Mouse (Mus musculus) CD4-positive helper T cell, adult 2 months (primary cell): Measurements from ENCODE around the gene Prpsap1.

Experiments used
- DNase-seq: peaks from one replicate; pipeline ENCODE4 v3.0.0-alpha.2; 2012; ENCODE audit warnings: low read depth, missing footprints, low spot score

The Prpsap1 gene

DNA sequence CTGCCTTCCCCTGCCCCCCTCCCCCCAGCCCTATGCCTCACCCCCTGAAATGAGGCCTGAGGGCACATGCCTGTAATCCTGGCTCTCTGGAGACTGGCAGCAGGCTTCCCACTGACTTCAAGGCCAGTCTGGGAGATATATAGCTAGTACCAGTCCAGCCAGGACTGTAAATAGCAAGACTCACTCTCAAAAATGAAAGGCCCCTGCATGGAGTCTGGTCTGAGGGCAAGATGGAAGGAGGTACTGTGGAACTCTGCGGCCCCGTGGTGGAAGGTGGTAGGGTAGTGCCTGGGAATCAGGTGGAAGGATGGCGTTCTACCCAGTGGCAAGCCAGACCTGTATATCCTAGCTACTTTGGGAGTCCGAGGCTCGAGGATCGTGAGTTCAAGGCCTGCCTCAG is 50.1 kb downstream of the Prpsap1 start:
- no peak for DNase-seq

DNA sequence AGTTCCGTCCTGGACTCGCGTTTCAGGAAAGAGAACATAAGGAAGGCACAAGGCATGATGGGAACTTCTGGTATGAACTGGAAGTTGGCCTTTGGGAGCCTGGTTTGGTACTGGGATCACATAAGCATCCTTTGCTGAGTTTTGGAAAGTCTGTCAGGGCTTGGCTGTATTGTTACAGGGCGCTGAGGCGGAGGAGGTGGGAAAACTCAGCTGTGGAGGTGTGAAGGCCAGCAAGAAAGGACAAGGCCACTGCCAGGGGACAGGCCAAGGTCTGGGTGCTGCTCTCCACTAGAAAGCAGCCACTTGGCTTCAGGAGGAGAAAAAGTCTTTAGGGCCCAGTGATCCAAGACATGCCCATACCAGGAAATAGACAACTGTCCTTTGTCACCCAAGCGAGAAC is 50.7 kb downstream of the Prpsap1 start:
- DNase-seq, result no peak

DNA sequence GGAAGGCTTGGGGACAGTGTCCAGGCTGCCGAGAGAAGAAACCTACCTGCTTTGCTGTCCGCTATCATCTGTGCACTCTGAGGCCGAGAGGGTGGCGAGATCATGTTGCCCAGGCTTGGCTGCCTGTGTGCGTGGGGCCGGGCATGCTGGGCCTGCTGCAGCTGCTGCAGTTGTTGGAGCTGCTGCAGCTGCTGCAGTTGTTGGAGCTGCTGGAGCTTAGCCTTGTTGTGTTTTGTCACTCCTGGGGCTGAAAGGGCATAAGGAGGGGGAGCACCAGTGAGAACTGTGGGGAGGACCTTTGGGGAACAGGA is 51.2 kb downstream of the Prpsap1 start:
- DNase-seq, result no peak

DNA sequence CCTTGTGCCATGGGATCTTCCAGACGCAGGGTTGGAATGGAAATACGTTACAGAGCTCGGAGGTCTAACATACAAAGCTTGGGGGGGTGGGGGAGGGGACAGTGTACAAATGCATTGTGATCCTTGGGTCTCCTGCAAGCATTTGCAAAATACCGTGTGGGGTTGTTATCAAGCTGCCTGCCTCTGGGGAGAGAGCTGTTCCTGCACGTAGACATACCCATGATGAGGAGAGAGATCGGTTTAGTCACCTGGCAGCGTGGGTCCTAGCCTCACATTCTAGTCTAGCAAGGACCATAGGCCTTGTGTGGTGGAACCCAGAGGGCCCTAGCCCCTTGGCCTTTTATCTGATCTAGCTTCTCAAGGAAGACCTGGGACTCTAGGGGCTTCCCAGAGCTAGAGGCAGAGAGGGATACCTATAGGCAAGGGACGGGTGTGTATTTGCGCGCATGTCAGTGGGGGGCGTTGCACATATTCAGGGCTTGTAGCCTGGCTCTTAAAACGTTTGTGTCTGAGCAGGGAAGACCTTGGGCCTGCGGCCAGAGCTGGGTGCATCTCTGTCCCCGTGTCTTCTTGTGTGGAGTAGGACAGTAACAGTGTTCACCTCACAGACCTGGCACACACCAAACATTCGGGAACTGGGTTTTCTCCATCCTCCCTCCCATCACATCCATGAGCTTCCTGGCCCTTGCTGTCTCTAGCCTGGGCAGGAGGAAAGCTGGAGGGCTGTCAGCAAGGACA is 51.7 kb downstream of the Prpsap1 start:
- DNase-seq, result no peak

DNA sequence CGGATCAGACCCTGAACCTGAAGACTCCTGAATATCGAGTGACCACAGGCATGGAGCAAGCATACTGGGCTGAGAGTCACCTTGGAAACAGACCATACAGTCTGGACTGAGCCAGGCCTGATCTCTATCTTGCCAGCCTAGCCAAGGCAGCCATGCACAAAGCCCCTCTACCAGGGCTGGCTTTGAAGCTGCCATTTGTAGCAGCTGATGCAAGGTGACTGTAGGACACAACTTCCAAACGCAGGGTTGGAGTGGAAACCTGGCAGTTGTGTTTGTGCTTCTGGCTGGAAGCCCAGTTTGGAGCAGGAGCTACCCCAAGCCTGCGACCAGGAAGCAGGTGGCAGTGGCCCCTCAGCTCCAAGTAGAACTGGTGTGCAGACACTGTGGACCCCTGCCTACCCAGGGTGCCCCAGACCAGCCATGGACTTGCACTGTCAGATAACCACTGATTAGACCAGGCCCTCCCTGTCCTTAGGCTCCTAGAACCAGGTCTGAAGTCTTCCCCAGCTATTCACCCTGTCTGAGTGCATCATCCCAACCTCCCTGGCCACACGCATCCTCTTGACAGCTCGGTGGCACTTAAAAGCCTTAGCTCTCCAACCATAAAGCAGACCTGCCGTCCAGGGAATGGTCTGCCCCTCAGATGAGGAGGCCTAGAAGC is 53.5 kb downstream of the Prpsap1 start:
- DNase-seq, result no peak

DNA sequence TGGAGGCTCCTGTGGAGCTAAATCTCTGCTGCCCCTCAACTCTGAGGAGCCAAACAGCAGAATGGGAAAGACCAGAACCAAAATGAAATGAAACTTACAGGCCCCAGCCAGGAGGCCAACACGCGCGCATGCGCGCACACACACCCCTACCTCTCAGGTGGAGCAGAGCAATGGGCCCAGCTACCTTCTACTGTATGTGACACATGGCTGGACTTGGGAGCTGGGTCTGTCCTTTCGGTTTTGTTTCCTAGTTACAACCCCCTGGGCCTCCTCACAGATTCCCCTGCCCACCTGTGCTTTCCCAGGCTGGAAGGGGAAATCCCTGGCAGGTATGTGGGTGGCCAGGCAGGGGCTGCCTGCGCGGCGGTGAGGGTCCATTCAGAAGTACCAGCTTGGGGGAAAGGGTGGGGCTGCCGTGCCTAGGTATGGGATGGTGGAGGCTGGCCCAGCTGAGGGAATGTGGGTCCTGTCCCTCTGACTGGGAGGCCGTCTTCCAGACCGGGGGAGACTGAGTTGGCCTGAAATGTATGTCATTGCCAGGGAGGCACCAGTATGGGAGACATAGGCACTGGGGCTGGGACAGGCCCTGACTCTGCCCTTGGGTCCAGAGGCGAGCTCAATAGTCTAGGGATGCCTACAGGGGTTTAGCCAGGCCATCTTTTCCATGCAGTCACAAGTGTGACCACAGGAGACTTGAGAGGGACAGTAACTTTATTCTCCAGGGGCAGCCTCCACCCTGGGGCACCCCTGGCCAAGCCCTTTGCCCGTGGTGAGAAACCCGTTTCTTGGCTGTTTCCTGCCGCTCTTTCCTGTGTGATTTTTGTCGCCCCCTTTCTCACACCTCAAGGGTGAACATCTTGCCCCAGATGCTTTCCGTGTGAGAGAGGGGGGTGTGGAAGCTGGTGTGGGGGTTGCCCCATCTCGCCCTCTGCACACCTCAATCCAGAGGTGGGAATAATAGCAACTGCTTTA is 54.4 kb downstream of the Prpsap1 start:
- DNase-seq, result peak; percentile 71

DNA sequence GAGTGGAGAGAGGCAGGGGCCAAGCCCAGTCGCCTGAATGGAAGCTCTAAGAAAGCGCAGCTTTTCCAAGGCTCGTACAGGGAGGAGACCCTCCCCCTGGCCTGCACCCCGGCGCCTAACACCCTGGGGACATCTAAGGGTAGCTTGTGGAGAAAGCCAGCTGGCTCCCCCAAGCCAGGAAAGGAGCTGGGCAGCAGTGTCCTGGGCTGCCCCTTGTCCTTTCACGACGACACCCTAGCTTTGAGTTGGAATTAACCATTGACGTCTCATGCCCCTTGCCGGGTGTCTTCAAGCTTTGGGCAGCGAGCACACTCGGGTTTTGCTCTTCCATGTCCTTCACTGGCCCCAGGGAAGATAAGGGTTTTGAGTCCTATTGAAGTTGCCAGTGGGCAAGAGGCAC is 56.5 kb downstream of the Prpsap1 start:
- DNase-seq, result no peak

DNA sequence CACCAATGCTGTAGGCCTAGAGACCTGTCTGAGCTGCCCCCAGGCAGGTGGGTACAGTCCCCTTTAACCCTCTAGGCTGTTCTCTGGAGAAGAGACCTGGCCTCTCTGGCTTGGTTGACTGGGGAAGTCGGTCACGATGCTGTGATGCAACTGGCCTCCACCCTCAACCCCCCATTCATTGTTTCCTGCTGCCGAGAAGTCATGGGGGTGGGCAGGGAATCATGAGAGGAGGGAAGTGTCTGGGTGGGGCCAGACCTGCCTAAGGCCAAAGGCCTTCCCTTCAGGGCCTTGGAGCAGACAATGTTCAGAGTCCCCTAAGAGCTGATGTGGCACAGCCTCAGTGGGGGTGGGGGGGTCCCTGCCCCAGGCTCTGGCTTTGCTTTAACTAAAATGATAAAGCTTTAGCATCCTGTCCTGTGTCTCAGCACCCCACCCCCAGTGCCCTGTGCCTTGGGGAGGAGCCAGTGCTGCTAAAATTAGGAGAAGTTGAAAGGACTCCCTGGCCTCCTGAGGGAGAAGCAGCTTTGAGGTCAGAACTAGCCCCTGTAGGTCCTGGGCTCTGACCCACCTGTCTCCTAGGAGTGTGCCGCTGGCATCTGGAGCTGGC is 57.2 kb downstream of the Prpsap1 start:
- peak; percentile 44 for DNase-seq

DNA sequence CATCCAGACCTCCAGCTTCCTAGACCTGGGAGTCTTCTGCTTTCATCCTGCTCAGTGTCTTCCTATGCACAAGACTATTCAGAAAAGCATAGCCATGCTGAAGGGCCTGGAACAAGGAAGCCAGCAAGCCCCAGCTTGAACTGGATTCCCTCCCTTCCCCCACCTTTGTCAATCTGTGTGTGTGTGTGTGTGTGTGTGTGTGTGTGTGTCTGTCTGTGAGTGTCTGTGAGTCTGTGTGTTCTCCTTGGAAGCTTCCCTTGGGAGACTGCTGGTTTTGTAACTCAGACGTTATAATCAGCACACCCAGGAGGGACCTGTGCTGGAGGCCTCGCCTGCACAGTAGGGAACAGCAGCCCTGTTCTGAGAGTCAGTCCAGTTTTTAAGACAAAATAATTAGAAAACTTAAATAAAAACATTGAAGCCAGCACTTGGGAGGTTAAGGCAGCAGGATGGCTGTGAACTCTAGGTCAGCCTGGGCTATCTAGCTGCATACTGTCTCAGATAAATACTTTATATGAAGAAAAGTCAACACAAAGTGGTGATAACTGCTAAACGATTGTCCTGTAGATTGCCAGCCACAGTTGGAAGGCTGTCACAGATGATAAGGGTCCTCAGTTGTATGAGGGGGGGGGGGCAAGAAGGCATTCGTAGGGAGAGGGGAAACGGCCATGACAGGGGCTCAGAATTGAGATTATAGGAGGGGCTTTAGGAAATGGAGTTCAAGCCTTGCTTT is 57.8 kb downstream of the Prpsap1 start:
- no peak for DNase-seq

DNA sequence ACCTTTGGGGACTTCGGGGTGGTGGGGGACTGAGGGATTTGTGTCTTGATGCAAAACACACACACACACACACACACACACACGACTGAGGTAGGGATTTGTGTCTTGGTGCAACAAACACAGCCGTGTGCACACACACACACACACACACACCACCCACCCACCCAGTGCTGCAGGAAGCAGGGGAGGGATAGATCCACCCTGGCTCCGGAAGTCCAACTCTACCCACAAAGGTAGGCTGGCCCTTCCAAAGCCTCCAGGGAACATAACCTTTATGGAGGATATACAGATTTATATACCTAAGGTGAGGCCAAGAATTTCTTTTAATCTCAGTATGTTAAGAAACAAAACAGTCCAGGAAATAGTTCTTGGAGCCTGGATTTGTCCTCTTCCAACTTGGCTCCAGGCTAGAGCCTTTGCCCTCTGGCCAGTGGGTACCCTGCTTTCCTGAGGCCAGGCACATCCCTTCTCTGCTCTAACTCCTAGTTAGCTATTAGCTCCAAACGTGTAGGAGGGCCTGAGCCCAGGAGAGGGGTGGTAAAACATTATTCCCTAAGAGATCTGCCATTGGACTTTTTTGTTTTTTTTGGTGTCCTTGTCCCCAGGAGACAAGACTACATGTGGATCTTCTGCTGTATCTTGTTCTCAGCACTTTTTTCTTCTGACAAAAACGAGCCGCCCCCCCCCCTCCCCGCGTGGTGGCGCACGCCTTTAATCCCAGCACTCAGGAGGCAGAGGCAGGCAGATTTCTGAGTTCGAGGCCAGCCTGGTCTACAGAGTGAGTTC is 58.8 kb downstream of the Prpsap1 start:
- DNase-seq, result peak; percentile 67

DNA sequence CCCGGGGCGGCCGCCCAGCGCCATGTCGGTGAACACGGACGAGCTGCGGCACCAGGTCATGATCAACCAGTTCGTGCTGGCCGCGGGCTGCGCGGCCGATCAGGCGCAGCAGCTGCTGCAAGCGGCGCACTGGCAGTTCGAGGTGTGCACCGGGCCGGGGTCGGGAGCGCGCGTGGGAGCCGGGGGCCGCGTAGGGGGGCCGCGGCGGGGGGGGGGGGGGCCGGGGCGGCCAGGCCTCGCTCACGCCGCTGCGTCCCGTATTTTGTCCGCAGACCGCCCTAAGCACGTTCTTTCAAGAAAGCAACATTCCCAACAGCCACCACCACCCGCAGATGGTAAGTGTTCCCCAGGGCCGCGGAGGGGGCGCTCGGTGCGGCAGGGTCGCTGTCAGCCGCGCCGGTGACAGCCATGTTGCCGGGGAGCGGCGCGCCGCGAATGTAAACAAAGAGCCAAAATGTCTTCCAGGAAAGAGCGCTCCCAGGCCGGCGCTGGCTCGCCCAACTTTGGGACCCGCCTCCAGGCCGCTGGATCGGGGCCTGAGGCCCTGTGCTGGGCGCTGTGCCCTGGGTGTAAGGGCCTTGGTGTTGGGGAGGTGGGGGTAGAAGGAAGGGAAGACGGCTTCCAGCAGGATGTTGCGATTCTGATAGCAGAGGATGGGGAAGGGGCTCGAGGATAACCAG is 59.6 kb downstream of the Prpsap1 start:
- DNase-seq, result peak; percentile 78

DNA sequence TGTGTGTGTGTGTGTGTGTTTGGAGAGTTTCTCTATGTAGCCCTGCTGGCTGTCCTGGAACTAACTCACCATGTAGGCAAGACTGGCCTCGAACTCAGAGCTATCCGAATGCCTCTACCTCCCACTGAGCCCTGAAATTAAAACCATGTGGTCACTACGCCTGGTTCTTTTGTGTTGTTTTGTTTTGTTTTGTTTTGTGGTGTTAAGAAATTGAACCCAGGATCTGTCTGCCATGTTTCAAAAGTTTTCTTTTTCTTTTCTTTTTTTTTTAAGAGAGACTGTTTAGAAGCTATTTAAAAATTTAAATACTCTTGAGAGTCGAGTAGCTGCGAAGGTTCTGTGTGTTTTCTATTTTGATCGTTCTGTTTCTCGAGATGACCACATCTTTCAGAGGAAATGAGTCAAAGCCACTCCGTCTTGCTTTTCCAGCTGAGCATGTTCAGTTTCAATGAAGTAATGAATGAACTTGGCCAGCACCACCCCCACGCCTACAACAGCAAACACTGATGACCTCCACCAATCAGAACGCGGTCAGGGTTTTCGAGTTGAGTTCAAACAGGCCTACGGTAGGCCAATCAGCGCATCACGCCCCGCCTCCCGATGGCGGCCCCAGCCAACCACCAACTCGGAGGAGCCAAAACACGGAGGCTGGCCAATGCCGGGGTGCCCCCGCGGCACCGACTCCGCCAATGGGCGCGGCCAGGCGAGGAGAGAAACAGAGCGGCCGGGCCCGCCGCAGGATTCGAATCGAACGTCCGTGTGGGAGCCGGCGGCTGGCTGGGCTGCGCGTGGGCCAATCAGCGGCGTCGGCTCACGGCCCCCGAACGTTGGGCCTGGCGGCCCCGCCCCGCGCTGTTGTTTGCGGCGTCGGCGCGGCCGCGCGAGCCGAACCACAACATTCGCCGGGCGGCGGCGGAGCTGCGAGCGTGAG is 60.4 kb downstream of the Prpsap1 start, which contains the start of gene Ubald2:
Gene Ubald2, plus strand, starts transcription at position 739 of the 931 bp plus-strand sequence.
- peak; percentile 100 for DNase-seq

DNA sequence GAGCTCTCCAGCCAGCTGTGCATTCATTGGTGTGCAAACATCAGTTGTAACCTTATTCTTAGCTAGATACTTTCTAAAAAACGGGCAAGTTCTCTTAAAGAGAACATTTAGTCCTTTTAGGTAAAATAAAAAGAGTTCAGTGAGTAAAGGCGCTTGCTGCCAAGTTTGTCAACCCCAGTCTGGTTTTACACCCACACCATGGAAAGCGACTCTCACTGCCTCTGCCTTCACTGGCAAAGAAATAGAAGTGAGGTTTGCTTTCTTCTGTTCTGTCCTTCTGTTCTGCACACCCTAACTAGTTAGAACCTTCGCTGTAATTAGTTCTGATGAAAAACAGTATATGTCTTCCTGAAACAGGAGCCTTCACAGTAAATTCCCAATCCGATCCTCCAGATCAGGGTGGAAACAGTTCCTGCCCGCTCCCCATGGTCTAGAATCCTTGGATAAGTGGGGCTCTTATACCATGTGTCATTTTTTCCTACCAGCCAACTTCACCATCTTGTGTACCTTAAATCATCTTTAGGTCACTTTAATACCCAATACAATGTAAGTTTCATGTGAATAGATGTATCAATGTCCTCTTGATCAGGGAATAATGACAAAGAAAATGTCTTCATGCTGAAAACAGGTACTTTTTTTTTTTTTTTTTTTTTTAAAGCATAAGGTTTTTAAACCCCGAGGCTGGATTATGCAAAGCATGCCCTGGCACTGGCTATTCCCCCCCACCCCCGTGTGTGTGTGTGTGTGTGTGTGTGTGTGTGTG is 61.2 kb downstream of the Prpsap1 start:
- DNase-seq, result no peak

DNA sequence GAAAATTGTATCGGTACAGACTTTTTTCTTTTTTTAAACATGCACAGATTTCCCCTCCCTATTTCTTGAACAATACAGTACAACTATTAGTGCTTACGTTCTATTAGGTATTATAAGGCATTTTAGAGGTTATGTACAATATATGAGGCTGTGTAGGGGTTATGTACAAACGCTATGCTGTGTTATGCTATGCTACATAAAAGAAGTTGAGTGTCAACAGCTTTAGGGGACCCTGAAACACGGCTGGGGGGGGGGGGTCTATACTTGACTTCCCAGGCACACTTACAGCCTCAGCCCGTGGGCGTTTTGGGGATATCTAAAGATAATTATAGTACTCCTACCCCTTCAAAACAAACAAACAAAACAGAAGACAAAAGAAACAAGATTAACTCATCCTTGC is 61.9 kb downstream of the Prpsap1 start:
- DNase-seq, result no peak

DNA sequence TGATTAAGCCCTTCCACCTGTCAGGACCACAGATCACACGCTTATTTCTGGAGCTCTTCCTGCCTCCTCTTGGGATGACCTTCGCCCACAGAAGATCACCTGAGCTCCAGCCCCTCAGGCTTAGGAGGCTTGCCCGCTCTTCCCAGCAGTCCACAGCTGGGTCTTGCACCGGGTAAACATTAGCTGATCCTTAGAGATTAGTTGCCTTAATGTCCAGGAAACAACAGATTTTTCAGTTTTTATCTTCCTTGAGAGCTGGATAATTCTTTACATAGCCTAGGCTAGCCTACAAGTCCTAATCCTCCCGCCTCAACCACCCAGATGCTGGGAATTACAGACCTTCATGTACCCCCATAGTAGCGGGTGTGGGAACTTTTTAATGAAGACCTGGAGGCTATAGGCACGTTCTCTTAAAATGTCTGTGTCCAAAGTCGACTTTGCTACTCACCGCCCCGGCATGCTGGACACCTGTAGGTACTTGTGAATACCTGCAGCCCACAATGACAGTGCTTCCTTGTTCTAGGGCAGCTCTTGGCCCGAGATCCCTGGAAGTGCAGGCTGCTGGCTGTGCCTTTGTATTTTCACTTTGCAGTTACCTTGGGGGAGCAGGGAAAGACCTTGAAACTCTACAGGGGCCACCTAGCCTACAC is 62.4 kb downstream of the Prpsap1 start:
- DNase-seq, result no peak

DNA sequence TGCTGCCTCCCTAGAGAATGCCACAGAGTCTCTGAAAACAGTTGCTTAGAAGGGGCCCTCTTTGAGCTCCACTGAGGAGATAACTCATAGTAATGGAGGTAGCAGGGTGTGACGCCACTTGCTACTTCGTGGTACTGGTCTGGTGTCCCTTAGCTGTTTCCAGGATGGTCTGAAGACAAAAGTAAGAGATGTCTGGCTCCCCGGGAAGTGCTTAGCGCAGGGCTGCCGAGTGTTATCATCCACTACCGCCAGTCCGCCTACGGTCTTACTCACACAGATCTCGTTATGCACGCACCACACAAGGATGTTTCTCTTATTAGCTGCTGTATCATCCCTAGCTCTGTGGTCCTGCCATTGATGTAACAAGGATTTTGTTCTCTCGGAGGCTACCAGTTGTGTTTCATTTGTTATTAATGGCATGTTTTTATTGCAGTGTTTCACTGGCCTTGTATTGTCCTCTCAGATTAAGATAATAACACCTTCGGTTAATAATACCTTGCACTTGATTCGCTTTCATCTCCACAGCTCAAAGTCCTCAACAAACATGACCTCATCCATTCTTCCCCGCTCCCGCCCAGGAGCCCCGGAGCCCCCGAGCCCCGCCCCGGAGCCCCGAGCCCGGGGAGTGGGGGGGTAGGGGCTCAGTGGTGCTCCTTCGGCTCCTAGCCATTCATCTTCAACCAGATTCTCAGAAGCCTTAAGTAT is 63.1 kb downstream of the Prpsap1 start:
- no peak for DNase-seq
